Mouse (Mus musculus) heart, embryonic 14.5 days (tissue): ENCODE results near the gene Fam163a. TPM values are rescaled to one million over a fixed set of nuclear protein-coding genes. Genes with fewer than 3 reads are reported as not detected.

Experiments used
- ATAC-seq: fragments of 200-750 bp; cut with Nextera tagmentation; 2 replicates; pipeline ENCODE4 v1.8.0; 2017; ENCODE audit warnings: low read depth, moderate TSS enrichment; ENCODE audit not compliant: insufficient number of reproducible peaks, insufficient read depth, low FRiP score
- H3K27ac ChIP-seq, 2 experiments: fragments of 200-500 bp in 1 of 2; fragments of 300-500 bp in 1 of 2; sonication (generic) in 1 of 2; replicated peaks in 1 of 2; 2 replicates each; pipeline ENCODE4 v1.5.1; 2012 to 2014; ENCODE audit warnings: low read depth in 2 of 2, low read length in 2 of 2, control low read depth in 1 of 2, mild to moderate bottlenecking in 1 of 2, mixed read lengths in 1 of 2; ENCODE audit not compliant: control insufficient read depth in 1 of 2, insufficient read depth in 1 of 2
- H3K27me3 ChIP-seq: fragments of 300-500 bp; sonication (generic); 2 replicates; pipeline ENCODE4 v1.6.1; 2014; ENCODE audit warnings: mild to moderate bottlenecking, low read length, control low read depth; ENCODE audit not compliant: control insufficient read depth, insufficient read depth
- H3K36me3 ChIP-seq: fragments of 300-500 bp; sonication (generic); 2 replicates; pipeline ENCODE4 v1.6.1; 2014; ENCODE audit warnings: mild to moderate bottlenecking, control low read depth, low read length, mixed read lengths; ENCODE audit not compliant: control insufficient read depth, insufficient read depth
- H3K4me1 ChIP-seq, 2 experiments: fragments of 200-500 bp in 1 of 2; fragments of 300-500 bp in 1 of 2; sonication (generic) in 1 of 2; 2 replicates each; pipeline ENCODE4 v1.6.1; 2012 to 2014; ENCODE audit warnings: low read length in 2 of 2, control low read depth in 1 of 2, mixed read lengths in 1 of 2; ENCODE audit not compliant: control insufficient read depth in 2 of 2, insufficient read depth in 2 of 2
- H3K4me2 ChIP-seq: fragments of 300-500 bp; sonication (generic); 2 replicates; pipeline ENCODE4 v1.6.1; 2014; ENCODE audit warnings: mild to moderate bottlenecking, low read length
- H3K4me3 ChIP-seq, 2 experiments: fragments of 200-500 bp in 1 of 2; fragments of 300-500 bp in 1 of 2; sonication (generic) in 1 of 2; 2 replicates each; pipeline ENCODE4 v1.5.1; 2012 to 2014; ENCODE audit warnings: low read length in 2 of 2, mild to moderate bottlenecking in 2 of 2, control low read depth in 1 of 2, low read depth in 1 of 2, moderate library complexity in 1 of 2; ENCODE audit not compliant: control insufficient read depth in 1 of 2, insufficient read depth in 1 of 2
- H3K9ac ChIP-seq: fragments of 300-500 bp; sonication (generic); 2 replicates; pipeline ENCODE4 v1.6.1; 2014; ENCODE audit warnings: mild to moderate bottlenecking, low read length
- H3K9me3 ChIP-seq: fragments of 300-500 bp; sonication (generic); 2 replicates; pipeline ENCODE4 v1.6.1; 2016; ENCODE audit warnings: low read length, control low read depth; ENCODE audit not compliant: control insufficient read depth
- WGBS: fragments of 180-500 bp; shearing (Covaris S2); extraction: QIAGEN DNeasy Blood & Tissue Kit; methylation state at CpG from one replicate; pipeline ENCODE4 v1.1.7; 2014; 5-methylcytosine and 5-hydroxymethylcytosine counted together
- polyA plus RNA-seq: library from polyadenylated mRNA; unstranded; fragments of >200 nt; fragmentation: Nextera tagmentation; extraction: Ambion mirVana; gene quantifications from 2 replicates; pipeline ENCODE4 v1.2.1, GENCODE M21; 2014

The Fam163a gene
- polyA plus RNA-seq, 1 experiment from 2014 or later: 2.4 TPM

GRCm38 (mm10) chr1:156202661-156203060, 2.2 kb downstream of the Fam163a start:
- Histone ChIP-seq H3K36me3 (no peaks in the 10 kb centered on the region), H3K4me1 (peaks cover 8 to 13% of the 10 kb centered on the region in 2 experiments), H3K9ac (no peak overlapping the region), H3K4me2 (0 out of 2 replicates have a peak overlapping the region, but pooled peaks have one; percentile 94), H3K27ac (no peak overlapping the region), H3K9me3 (no peaks in the 10 kb centered on the region), H3K4me3 (no peak overlapping the region), H3K27me3 (peaks cover 45% of the 10 kb centered on the region)
- no peak for ATAC-seq
- 59% methylated on average over 3 of the region's 3 CpGs for WGBS

- no peak overlapping the region for H3K27ac ChIP-seq
- peaks cover 35% of the 10 kb centered on the region for H3K27me3 ChIP-seq
- H3K9ac ChIP-seq: no peak overlapping the region
- no peak overlapping the region for H3K4me3 ChIP-seq
- WGBS: 88% methylated on average over 3 of the region's 3 CpGs
- no peak for ATAC-seq
- no peak overlapping the region for H3K4me2 ChIP-seq
- peaks cover 8 to 13% of the 10 kb centered on the region in 2 experiments for H3K4me1 ChIP-seq
- H3K9me3 ChIP-seq: no peaks in the 10 kb centered on the region
- no peaks in the 10 kb centered on the region for H3K36me3 ChIP-seq
These were observed 3.8 kb downstream of the Fam163a start for GRCm38 (mm10) chr1:156201069-156201468.

GRCm38 (mm10) chr1:156197588-156197987, 7.2 kb downstream of the Fam163a start:
- WGBS: 75% methylated on average over 4 of the region's 4 CpGs

GRCm38 (mm10) chr1:156193292-156193691, 11.5 kb downstream of the Fam163a start:
- ATAC-seq: no peak
- no peak overlapping the region for H3K4me3 ChIP-seq
- no peak overlapping the region for H3K9ac ChIP-seq
- no peaks in the 10 kb centered on the region for H3K36me3 ChIP-seq
- H3K9me3 ChIP-seq: no peaks in the 10 kb centered on the region
- WGBS: 85% methylated on average over 7 of the region's 7 CpGs
- H3K27ac ChIP-seq: no peak overlapping the region
- no peaks in the 10 kb centered on the region for H3K27me3 ChIP-seq
- H3K4me1 ChIP-seq: peaks cover 7 to 9% of the 10 kb centered on the region in 2 experiments
- H3K4me2 ChIP-seq: no peak overlapping the region

More at GRCm38 (mm10) chr1:156197588-156197987, 7.2 kb downstream of the Fam163a start:
- Histone ChIP-seq H3K4me3 (no peak overlapping the region), H3K4me1 (peaks cover 0 to under 1% of the 10 kb centered on the region in 2 experiments; a peak in 1 of 4 replicates), H3K9ac (no peak overlapping the region), H3K4me2 (no peak overlapping the region), H3K27me3 (0 out of 2 replicates have a peak, but pooled peaks cover 2% of the 10 kb centered on the region), H3K36me3 (no peaks in the 10 kb centered on the region), H3K27ac (no peak overlapping the region), H3K9me3 (no peaks in the 10 kb centered on the region)
- ATAC-seq: no peak

- no peak for ATAC-seq
- Histone ChIP-seq H3K27me3 (no peaks in the 10 kb centered on the region), H3K36me3 (no peaks in the 10 kb centered on the region), H3K27ac (no peak overlapping the region), H3K9me3 (no peaks in the 10 kb centered on the region), H3K4me1 (peaks cover 11% of the 10 kb centered on the region in 2 experiments), H3K4me3 (no peak overlapping the region), H3K4me2 (no peak overlapping the region), H3K9ac (no peak overlapping the region)
- 78% methylated on average over 7 of the region's 7 CpGs for WGBS
These were observed 12.0 kb downstream of the Fam163a start for GRCm38 (mm10) chr1:156192853-156193252.

- WGBS: 78% methylated on average over 3 of the region's 3 CpGs
- no peak overlapping the region for H3K4me2 ChIP-seq
- no peak overlapping the region for H3K4me3 ChIP-seq
- ATAC-seq: no peak
- no peaks in the 10 kb centered on the region for H3K36me3 ChIP-seq
- no peak overlapping the region for H3K27ac ChIP-seq
- H3K9ac ChIP-seq: no peak overlapping the region
- H3K27me3 ChIP-seq: no peaks in the 10 kb centered on the region
- H3K9me3 ChIP-seq: peaks cover 3% of the 10 kb centered on the region; the same call in 1 of the 2 replicates
- H3K4me1 ChIP-seq: peaks cover 23 to 34% of the 10 kb centered on the region in 2 experiments
These were observed 18.2 kb downstream of the Fam163a start for GRCm38 (mm10) chr1:156186646-156187045.

- no peaks in the 10 kb centered on the region for H3K36me3 ChIP-seq
- ATAC-seq: no peak
- H3K4me3 ChIP-seq: no peak overlapping the region
- H3K27me3 ChIP-seq: no peaks in the 10 kb centered on the region
- H3K4me2 ChIP-seq: peak overlapping the region; percentile 28
- H3K9me3 ChIP-seq: peaks cover 3% of the 10 kb centered on the region; the same call in 1 of the 2 replicates
- H3K9ac ChIP-seq: peak overlapping the region; percentile 40; the same call in 1 of the 2 replicates
- peak overlapping the region; percentile 60 to 74 for H3K27ac ChIP-seq
- H3K4me1 ChIP-seq: peaks cover 26 to 48% of the 10 kb centered on the region in 2 experiments
- 13% methylated on average over 11 of the region's 11 CpGs for WGBS
These were observed 20.7 kb downstream of the Fam163a start for GRCm38 (mm10) chr1:156184158-156184571.
